Mouse (Mus musculus) limb, embryonic 11.5 days (tissue): Measurements from ENCODE around the gene Srrm1. TPM values are rescaled to one million over a fixed set of nuclear protein-coding genes. Genes with fewer than 3 reads are reported as not detected.

ENCODE experiments used
- ATAC-seq: fragments of 200-750 bp; cut with Nextera tagmentation; 2 replicates; pipeline ENCODE4 v1.8.0; 2017; ENCODE audit warnings: low read depth; ENCODE audit not compliant: insufficient number of reproducible peaks, low FRiP score, low TSS enrichment
- DNase-seq: peaks from one replicate; pipeline ENCODE4 v3.0.0-alpha.2; 2015; ENCODE audit warnings: low spot score
- H3K27ac ChIP-seq: fragments of 300-500 bp; sonication (generic); replicated peaks from 2 replicates; pipeline ENCODE4 v1.5.1; 2014; ENCODE audit warnings: low read depth, mild to moderate bottlenecking, low read length
- H3K27me3 ChIP-seq: fragments of 300-500 bp; sonication (generic); 2 replicates; pipeline ENCODE4 v1.6.1; 2014; ENCODE audit warnings: mild to moderate bottlenecking, low read length, mixed read lengths; ENCODE audit not compliant: control insufficient read depth, insufficient read depth
- H3K36me3 ChIP-seq: fragments of 300-500 bp; sonication (generic); 2 replicates; pipeline ENCODE4 v1.6.1; 2014; ENCODE audit warnings: mild to moderate bottlenecking, low read length, moderate library complexity, mixed read lengths; ENCODE audit not compliant: control insufficient read depth, insufficient read depth
- H3K4me1 ChIP-seq: fragments of 300-500 bp; sonication (generic); 2 replicates; pipeline ENCODE4 v1.6.1; 2014; ENCODE audit warnings: low read length, mixed read lengths; ENCODE audit not compliant: control insufficient read depth, insufficient read depth
- H3K4me2 ChIP-seq: fragments of 300-500 bp; sonication (generic); 2 replicates; pipeline ENCODE4 v1.6.1; 2014; ENCODE audit warnings: low read depth, mild to moderate bottlenecking, moderate library complexity; ENCODE audit not compliant: severe bottlenecking
- H3K4me3 ChIP-seq: fragments of 300-500 bp; sonication (generic); 2 replicates; pipeline ENCODE4 v1.5.1; 2014; ENCODE audit warnings: low read depth, low read length
- H3K9ac ChIP-seq: fragments of 300-500 bp; sonication (generic); 2 replicates; pipeline ENCODE4 v1.6.1; 2014; ENCODE audit warnings: mild to moderate bottlenecking, low read length
- H3K9me3 ChIP-seq: fragments of 300-500 bp; sonication (generic); 2 replicates; pipeline ENCODE4 v1.6.1; 2016; ENCODE audit warnings: low read length; ENCODE audit not compliant: control insufficient read depth
- WGBS: fragments of 180-500 bp; shearing (Covaris S2); extraction: QIAGEN DNeasy Blood & Tissue Kit; methylation state at CpG from one replicate; pipeline ENCODE4 v1.1.7; 2014; 5-methylcytosine and 5-hydroxymethylcytosine counted together
- polyA plus RNA-seq: library from polyadenylated mRNA; unstranded; fragments of >200 nt; fragmentation: Nextera tagmentation; extraction: Ambion mirVana; gene quantifications from 2 replicates; pipeline ENCODE4 v1.2.1, GENCODE M21; 2014

The Srrm1 gene
- polyA plus RNA-seq, 1 experiment from 2014 or later, result 243 TPM

DNA sequence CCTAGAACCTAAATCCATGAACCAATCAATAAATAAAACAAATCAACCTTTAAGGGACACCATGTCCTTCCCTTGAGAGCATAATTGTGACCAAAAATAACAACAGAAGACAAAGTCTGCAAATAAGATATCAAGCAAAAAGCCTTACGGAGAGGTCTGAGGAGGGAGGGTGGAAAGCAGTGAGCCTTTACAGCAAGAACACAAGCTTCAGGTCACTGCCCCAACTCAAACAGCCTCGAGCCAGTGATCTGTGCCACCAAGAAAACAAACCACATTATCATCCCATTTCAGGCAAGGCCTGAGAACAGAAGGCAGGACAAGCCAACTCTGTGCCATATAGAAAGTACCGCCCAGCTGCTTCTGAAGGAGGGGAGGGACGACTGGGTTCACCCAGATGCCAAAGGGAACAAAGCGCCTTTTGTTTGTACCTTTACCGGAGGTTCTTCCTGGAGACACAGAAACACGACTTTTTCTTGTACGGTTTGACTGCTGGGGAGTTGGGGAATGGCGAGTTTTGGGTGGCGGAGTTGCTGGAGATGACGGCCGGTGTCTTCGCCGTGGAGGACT, 15.7 kb downstream of the Srrm1 start:
- Histone ChIP-seq H3K4me1 (no peaks in the 10 kb centered on the region), H3K9me3 (no peaks in the 10 kb centered on the region), H3K4me2 (no peak overlapping the region), H3K9ac (no peak overlapping the region), H3K27me3 (no peaks in the 10 kb centered on the region), H3K27ac (no peak overlapping the region), H3K4me3 (no peak overlapping the region), H3K36me3 (peaks cover 61% of the 10 kb centered on the region)
- ATAC-seq (no peak), DNase-seq (no peak)
- WGBS, result 95% methylated on average over 14 of the region's 14 CpGs

DNA sequence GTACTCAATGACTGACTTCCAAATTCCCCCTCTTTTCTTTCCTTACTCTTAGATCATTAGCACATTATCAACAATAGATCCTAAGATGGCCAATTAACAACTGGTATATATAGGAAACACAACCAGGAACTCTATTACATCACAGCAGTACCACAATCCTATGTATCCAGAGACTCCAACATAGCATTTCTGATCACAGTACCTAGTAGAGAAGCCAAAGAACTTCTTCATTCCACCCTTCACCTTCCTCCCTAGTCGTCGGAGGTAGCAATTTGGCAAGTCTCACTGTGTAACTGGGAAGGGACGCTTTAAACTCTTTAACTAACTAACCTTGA, 17.1 kb downstream of the Srrm1 start:
- Histone ChIP-seq H3K27ac (no peak overlapping the region), H3K9me3 (no peaks in the 10 kb centered on the region), H3K9ac (no peak overlapping the region), H3K4me3 (no peak overlapping the region), H3K4me2 (no peak overlapping the region), H3K27me3 (no peaks in the 10 kb centered on the region), H3K36me3 (peaks cover 64% of the 10 kb centered on the region), H3K4me1 (no peaks in the 10 kb centered on the region)
- no peak for DNase-seq
- no peak for ATAC-seq
- WGBS, result 85% methylated on average over 3 of the region's 3 CpGs

DNA sequence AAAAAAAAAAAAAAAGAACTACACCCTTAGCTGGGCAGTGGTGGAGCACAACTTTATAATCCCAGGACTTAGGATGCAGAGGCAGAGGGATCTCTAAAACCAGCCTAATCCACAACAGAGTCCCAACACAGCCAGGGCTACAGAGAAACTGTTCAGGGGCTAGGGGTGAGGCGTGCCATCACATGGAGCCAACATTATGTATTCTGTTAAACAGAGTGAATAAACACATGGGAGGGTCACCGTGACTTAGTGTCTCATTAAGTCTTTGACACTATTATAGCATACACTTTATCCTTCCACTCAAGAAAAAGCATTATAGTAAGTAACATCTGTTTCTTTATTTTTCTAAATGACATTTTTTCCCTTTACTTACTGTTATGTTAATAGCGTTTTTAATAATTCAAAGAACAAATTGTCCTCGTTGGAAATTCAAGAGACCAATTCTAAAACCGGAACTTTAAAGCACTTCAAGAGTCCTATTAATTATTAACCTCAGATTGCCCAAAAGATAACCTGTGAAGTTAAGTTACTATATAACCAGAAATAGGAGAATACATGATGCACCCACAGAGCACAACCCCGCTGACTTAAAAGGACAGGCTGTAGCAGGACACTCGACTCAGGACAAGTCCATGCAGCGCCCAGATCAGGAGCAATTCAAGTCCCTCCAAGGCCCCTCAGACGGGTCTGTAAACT, 17.6 kb downstream of the Srrm1 start:
- H3K4me3 ChIP-seq, result no peak overlapping the region
- H3K9ac ChIP-seq, result no peak overlapping the region
- no peaks in the 10 kb centered on the region for H3K27me3 ChIP-seq
- H3K4me2 ChIP-seq, result no peak overlapping the region
- H3K36me3 ChIP-seq, result peaks cover 64% of the 10 kb centered on the region
- H3K9me3 ChIP-seq, result no peaks in the 10 kb centered on the region
- 91% methylated on average over 9 of the region's 9 CpGs for WGBS
- DNase-seq (no peak), ATAC-seq (no peak)
- H3K4me1 ChIP-seq, result no peaks in the 10 kb centered on the region
- no peak overlapping the region for H3K27ac ChIP-seq

DNA sequence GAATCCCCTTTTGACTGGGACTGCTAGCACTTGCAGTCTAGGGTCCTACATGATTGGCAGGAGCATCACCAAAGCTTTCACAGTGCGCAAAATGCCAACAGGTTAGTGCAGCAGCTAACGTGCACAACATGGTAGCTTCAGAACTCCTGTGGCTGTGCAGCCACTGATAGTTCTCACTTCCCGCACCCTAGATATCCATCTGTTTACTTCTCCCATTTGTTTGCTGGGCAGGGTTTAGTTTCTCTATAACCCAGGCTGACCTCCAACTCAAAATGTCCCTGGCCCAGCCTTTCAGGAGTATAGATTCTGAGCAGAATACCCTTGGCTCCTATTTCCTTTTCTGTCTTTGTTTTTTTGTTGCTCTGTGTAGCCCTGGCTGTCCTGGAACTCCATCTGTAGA, 26.7 kb downstream of the Srrm1 start:
- DNase-seq (no peak), ATAC-seq (no peak)
- no peak overlapping the region for H3K4me2 ChIP-seq
- H3K27me3 ChIP-seq, result no peaks in the 10 kb centered on the region
- H3K27ac ChIP-seq, result no peak overlapping the region
- H3K4me1 ChIP-seq, result no peaks in the 10 kb centered on the region
- no peaks in the 10 kb centered on the region for H3K9me3 ChIP-seq
- H3K9ac ChIP-seq, result no peak overlapping the region
- WGBS, result 98% methylated on average over 3 of the region's 3 CpGs
- peaks cover 59% of the 10 kb centered on the region for H3K36me3 ChIP-seq
- H3K4me3 ChIP-seq, result no peak overlapping the region

DNA sequence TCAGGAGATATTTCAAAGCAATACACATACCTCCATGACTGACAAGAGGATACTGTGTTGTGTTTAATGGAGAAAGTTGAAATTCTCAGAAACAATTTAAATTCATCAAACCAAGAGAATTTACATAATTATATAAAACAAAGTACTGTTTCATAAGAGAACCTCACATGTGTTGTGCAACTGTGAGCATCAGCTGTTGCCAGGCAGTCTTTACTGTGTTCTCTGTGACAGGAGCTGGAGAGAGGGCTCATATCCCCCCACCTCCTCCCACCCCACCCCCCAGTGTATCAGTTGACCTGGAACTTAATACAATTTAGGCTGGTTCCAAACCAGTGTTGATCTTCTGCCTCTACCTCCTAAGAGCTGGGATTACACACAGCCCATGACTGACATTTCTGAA, 27.1 kb downstream of the Srrm1 start:
- no peak for ATAC-seq
- no peak for DNase-seq
- Histone ChIP-seq H3K27me3 (no peaks in the 10 kb centered on the region), H3K36me3 (peaks cover 58% of the 10 kb centered on the region), H3K4me2 (no peak overlapping the region), H3K4me1 (no peaks in the 10 kb centered on the region), H3K27ac (no peak overlapping the region), H3K9me3 (no peaks in the 10 kb centered on the region), H3K9ac (no peak overlapping the region), H3K4me3 (no peak overlapping the region)

DNA sequence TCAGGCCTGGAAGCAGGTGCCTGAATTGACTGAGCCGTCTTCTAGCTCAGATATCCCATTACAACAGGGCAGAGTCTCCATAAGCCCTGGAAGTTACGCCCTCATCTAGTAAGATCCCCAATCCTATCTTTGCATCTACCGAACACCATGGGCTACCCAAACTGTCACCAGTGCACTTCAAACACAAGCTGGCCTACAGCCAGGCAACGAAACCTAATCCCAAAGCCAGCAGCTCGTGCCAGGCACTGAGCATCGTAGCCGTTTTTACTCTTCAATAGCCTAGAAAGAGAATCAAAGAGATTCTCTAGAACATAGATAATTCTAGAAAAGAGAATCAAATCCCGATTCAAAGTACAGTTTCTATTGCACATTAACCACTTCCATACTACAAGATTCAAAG, 30.1 kb downstream of the Srrm1 start:
- no peak overlapping the region for H3K4me3 ChIP-seq
- peaks cover 44% of the 10 kb centered on the region for H3K36me3 ChIP-seq
- no peak overlapping the region for H3K4me2 ChIP-seq
- no peaks in the 10 kb centered on the region for H3K9me3 ChIP-seq
- ATAC-seq (no peak), DNase-seq (no peak)
- H3K9ac ChIP-seq, result no peak overlapping the region
- WGBS, result 93% methylated on average over 8 of the region's 8 CpGs
- no peaks in the 10 kb centered on the region for H3K27me3 ChIP-seq
- H3K4me1 ChIP-seq, result no peaks in the 10 kb centered on the region
- no peak overlapping the region for H3K27ac ChIP-seq

DNA sequence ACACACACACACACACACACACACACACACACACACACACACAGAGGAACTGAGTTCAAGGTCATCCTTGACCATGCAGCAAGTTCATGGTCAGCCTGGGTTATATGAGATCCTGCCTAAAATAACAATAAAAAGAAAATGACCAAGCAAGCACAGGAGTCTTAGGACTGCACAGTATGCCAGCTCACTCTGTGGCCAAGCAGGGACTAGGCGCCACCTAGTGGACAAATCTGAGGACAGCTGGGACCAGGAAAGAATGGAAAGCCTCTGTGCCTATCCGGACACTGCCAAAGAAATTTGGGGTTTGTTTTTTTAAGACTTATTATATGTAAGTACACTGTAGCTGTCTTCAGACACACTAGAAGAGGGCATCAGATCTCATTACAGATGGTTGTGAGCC, 35.2 kb downstream of the Srrm1 start:
- peak; percentile 46 for ATAC-seq

DNA sequence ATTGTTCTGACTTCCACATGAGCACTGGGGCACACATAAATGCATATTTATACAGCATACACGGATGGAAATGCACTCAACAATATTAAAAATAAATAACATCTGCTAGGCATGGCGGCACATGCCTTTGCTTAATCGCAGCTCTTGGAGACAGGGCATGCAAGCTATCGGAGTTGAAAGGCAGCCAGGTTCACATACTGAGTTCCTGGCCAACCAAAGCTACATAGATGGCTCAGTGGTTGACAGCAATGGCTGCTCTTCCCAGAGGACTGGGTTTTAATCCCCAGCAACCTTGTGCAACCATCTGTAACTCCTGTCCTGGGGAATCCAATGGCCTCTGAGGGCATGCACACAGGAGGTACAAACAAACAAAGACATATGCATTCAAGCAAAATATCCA, 35.6 kb downstream of the Srrm1 start:
- Histone ChIP-seq H3K9ac (no peak overlapping the region), H3K4me3 (no peak overlapping the region), H3K36me3 (peaks cover 27% of the 10 kb centered on the region), H3K9me3 (no peaks in the 10 kb centered on the region; the same call in 1 of the 2 replicates), H3K27me3 (no peaks in the 10 kb centered on the region), H3K27ac (no peak overlapping the region), H3K4me2 (no peak overlapping the region), H3K4me1 (no peaks in the 10 kb centered on the region)
- ATAC-seq, result no peak
- 96% methylated on average over 4 of the region's 4 CpGs for WGBS
- DNase-seq, result no peak

More for the DNA sequence above, 35.2 kb downstream of the Srrm1 start:
- DNase-seq, result peak; percentile 89
- H3K27me3 ChIP-seq, result no peaks in the 10 kb centered on the region
- WGBS, result 27% methylated on average over 2 of the region's 2 CpGs
- H3K36me3 ChIP-seq, result peaks cover 31% of the 10 kb centered on the region
- H3K4me1 ChIP-seq, result no peaks in the 10 kb centered on the region
- H3K4me2 ChIP-seq, result no peak overlapping the region
- H3K27ac ChIP-seq, result no peak overlapping the region
- no peak overlapping the region for H3K9ac ChIP-seq
- H3K4me3 ChIP-seq, result no peak overlapping the region
- no peaks in the 10 kb centered on the region; the same call in 1 of the 2 replicates for H3K9me3 ChIP-seq

DNA sequence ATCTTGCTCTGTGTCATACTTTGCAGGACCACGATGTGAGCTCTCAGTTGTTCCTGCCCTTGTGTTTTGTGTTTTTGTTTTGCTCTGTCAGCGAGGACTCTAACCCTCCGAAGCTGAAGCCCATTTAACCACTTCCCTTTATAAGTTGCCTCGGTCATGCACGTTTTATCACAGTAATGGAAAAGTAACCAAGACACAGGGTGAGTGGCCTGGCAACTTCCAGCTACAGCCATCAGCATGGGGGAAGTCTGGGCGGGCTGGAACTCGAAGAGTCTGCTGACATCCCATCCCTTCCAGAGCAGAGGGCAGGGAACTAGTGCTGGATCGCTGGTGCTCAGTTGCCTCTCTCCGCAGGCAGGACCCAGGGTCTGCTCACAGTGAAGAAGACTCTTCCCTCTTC, 37.8 kb downstream of the Srrm1 start:
- no peak for ATAC-seq
- H3K4me2 ChIP-seq, result no peak overlapping the region
- peaks cover 15% of the 10 kb centered on the region for H3K36me3 ChIP-seq
- no peak overlapping the region for H3K9ac ChIP-seq
- no peak overlapping the region for H3K4me3 ChIP-seq
- no peak overlapping the region for H3K27ac ChIP-seq
- 96% methylated on average over 9 of the region's 9 CpGs for WGBS
- no peaks in the 10 kb centered on the region for H3K27me3 ChIP-seq
- H3K4me1 ChIP-seq, result no peaks in the 10 kb centered on the region
- H3K9me3 ChIP-seq, result no peaks in the 10 kb centered on the region; the same call in 1 of the 2 replicates
- DNase-seq, result no peak
